Mouse (Mus musculus): Measurements from ENCODE around the gene Vapb. TPM values are rescaled to one million over a fixed set of nuclear protein-coding genes. Genes with fewer than 3 reads are reported as not detected.

The Vapb gene
- polyA plus RNA-seq, 1 experiment, result 3.3 TPM

DNA sequence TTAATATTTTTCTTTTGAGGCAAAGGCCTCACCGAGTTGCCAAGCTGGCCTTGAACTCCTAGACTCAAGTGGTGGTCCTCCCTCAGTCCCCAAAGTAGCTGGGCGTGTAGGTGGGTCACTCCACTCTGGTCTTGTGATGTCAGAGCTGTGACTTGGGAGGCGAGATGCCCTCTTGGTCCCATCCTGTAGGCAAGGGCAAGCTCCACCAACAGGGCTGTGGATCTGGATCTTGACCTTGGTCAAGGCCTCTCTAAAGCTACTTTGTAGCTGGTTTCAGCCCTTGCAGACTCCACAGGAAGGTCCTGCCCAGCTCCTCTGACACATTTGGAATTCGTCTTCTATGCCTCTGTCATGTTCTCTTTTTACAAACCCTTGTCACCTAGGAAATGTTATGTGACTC is 11.5 kb upstream of the Vapb start:
- no peaks in the 10 kb centered on the region for H3K36me3 ChIP-seq (ENCODE audit: control insufficient read depth)
- no peaks in the 10 kb centered on the region for H3K27me3 ChIP-seq (ENCODE audit: control insufficient read depth)
- no peaks in the 10 kb centered on the region for H3K9me3 ChIP-seq (ENCODE audit: control insufficient read depth, low read length)
- H3K4me3 ChIP-seq (replicated peaks), result no peak overlapping the region
- no peak for TF ChIP-seq GATA1 (IDR thresholded peaks at IDR 0.05; ENCODE audit: low read length)
- H3K4me1 ChIP-seq (ENCODE audit: control insufficient read depth), result no peaks in the 10 kb centered on the region

DNA sequence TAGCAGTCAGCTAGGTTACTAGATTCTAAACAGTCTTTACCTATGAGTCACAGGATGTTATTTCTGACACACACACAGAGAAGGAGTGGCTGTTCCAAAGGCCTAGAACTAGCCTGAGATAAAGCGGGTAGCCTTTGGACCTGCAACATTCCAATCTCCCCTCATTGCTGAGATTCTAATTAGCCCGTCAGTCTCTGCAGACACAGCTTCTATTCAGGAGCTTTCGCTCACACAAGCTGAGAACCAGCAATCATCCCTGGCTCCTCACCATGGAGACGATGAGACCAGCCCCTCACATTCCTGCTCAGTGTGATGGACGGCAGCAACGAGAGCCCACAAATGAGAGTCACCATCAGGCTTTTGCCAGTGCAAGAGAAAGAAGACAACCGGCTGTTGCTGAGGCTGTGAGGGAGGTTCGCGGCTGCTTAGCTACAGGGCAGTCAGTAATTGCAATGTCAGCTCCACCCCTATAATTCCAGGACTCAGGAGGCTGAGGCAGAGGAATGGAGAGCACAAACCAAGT is 6.8 kb upstream of the Vapb start:
- no peaks in the 10 kb centered on the region for H3K9me3 ChIP-seq (ENCODE audit: control insufficient read depth, low read length)
- TF ChIP-seq GATA1 (IDR thresholded peaks at IDR 0.05; ENCODE audit: low read length) (no peak), TAL1 (IDR thresholded peaks at IDR 0.05; ENCODE audit: low read length) (no peak)
- H3K36me3 ChIP-seq (ENCODE audit: control insufficient read depth), result no peaks in the 10 kb centered on the region
- H3K4me1 ChIP-seq (ENCODE audit: control insufficient read depth), result no peaks in the 10 kb centered on the region
- H3K4me3 ChIP-seq (replicated peaks), result no peak overlapping the region
- H3K27me3 ChIP-seq (ENCODE audit: control insufficient read depth), result no peaks in the 10 kb centered on the region

DNA sequence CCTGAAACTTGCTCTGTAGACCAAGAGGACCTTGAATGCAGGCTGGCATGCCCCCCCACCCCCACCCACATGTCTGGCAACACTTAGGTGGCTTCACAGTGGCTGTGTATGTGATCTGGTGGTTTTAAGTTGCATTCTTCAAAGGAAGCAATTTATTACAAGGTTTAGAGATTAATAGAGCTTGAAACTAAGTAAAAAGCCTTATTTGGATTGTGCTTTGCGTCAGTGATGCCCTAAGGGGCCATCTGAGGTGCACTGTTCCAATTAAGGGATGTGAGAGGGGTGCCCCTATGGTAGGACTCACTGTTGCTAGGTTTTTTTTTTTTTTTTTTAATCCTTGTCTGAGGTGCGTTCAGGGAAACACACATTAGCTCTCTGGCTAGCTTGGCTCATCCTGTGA is 2.9 kb upstream of the Vapb start:
- Histone ChIP-seq H3K4me3 (replicated peaks) (no peak overlapping the region), H3K4me1 (ENCODE audit: control insufficient read depth) (peaks cover 20% of the 10 kb centered on the region), H3K36me3 (ENCODE audit: control insufficient read depth) (no peaks in the 10 kb centered on the region), H3K9me3 (ENCODE audit: control insufficient read depth, low read length) (no peaks in the 10 kb centered on the region), H3K27me3 (ENCODE audit: control insufficient read depth) (no peaks in the 10 kb centered on the region)
- no peak for TF ChIP-seq TAL1 (IDR thresholded peaks at IDR 0.05; ENCODE audit: low read length)
- TF ChIP-seq GATA1 (IDR thresholded peaks at IDR 0.05; ENCODE audit: low read length), result no peak

DNA sequence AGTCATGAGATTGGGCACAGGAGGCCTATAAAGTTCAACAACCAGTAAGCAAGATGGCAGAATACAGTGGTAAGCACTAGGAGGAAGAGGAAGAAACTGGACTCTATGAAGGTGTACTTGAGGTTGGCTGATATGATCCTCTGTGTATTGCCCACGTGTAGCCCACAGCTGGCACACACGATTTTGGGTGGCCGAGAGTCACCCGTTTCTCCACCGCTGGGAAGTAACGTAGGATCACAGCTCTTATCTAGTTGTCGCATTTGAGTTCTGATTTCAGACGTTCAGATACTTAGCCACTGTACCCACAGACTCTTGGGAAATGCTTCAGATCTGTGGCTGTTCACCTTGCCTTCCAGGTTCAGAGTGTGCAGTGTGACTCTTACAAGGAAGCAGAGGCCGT is 921 bp downstream of the Vapb start:
- TF ChIP-seq GATA1 (IDR thresholded peaks at IDR 0.05; ENCODE audit: low read length) (no peak), TAL1 (IDR thresholded peaks at IDR 0.05; ENCODE audit: low read length) (no peak)
- Histone ChIP-seq H3K4me1 (ENCODE audit: control insufficient read depth) (peaks cover 28% of the 10 kb centered on the region), H3K9me3 (ENCODE audit: control insufficient read depth, low read length) (no peaks in the 10 kb centered on the region), H3K27me3 (ENCODE audit: control insufficient read depth) (no peaks in the 10 kb centered on the region), H3K36me3 (ENCODE audit: control insufficient read depth) (peaks cover 4% of the 10 kb centered on the region; the same call in 1 of the 2 replicates), H3K4me3 (replicated peaks) (peak overlapping the region; percentile 72)

DNA sequence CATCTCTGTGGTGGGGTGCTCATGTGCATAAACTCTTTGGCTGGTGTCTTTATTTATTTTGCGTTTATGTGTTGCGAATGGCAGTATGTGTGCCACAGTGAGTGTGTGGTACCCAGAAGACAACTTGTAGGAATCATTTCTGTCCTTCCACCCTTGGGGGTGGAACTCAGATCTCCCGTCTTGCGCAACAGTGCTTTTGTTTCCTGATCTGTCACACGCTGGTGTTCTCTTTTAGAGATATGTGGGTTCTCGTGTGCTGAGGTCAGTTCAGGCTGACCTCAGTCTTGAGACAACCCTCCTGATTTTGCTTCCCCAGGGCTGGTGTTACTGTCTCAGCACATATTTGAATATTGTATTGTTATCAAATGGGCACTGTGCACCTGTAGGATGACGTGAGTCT is 1.8 kb downstream of the Vapb start:
- Histone ChIP-seq H3K4me3 (replicated peaks) (no peak overlapping the region), H3K4me1 (ENCODE audit: control insufficient read depth) (peaks cover 29% of the 10 kb centered on the region), H3K27me3 (ENCODE audit: control insufficient read depth) (no peaks in the 10 kb centered on the region), H3K36me3 (ENCODE audit: control insufficient read depth) (peaks cover 4% of the 10 kb centered on the region; the same call in 1 of the 2 replicates), H3K9me3 (ENCODE audit: control insufficient read depth, low read length) (no peaks in the 10 kb centered on the region)
- TF ChIP-seq TAL1 (IDR thresholded peaks at IDR 0.05; ENCODE audit: low read length) (no peak), GATA1 (IDR thresholded peaks at IDR 0.05; ENCODE audit: low read length) (no peak)

DNA sequence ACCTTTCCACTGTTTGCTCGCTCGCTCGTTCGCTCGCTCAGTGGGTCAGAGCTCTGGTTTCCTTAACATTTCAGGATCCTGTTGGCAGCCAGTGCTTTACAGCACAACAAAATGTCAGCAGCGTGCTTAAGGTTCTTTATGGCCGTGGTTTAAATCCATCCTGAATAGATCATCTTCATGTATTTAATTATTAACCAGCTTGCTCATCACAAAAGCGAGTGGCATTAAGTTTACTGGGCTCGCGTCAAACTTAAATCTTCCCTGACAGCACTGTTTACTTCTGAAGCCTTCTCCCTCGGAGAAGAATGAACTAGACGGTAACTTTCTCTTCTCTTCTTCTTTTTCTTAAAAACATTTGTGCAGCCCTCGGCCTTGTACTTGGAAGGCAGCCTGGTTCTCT is 4.8 kb downstream of the Vapb start:
- Histone ChIP-seq H3K4me3 (replicated peaks) (no peak overlapping the region), H3K27me3 (ENCODE audit: control insufficient read depth) (no peaks in the 10 kb centered on the region), H3K9me3 (ENCODE audit: control insufficient read depth, low read length) (peaks cover 5% of the 10 kb centered on the region), H3K4me1 (ENCODE audit: control insufficient read depth) (peaks cover 29% of the 10 kb centered on the region), H3K36me3 (ENCODE audit: control insufficient read depth) (peaks cover 6% of the 10 kb centered on the region; the same call in 1 of the 2 replicates)
- no peak for TF ChIP-seq TAL1 (IDR thresholded peaks at IDR 0.05; ENCODE audit: low read length)
- TF ChIP-seq GATA1 (IDR thresholded peaks at IDR 0.05; ENCODE audit: low read length), result no peak

DNA sequence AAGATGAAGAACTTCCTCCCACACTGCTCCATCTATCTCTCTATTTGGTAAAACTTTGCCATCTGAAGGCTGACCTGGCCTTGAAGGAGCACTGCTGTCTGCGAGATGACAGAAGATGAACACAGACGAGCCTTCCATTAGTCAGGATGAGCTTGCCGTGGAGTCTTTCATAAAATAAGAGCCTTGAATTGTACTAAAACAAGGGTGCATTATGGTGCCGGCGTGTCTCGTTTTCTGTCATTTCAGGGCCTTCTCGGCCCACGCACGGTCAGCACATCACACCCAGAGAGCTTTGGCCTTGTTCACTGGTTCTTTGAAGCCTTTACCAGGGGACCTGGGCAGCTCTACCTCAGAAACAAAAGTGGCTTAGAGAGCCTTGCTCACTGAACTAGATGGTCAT is 5.4 kb downstream of the Vapb start:
- no peaks in the 10 kb centered on the region for H3K27me3 ChIP-seq (ENCODE audit: control insufficient read depth)
- peaks cover 6% of the 10 kb centered on the region; the same call in 1 of the 2 replicates for H3K36me3 ChIP-seq (ENCODE audit: control insufficient read depth)
- peaks cover 7% of the 10 kb centered on the region for H3K9me3 ChIP-seq (ENCODE audit: control insufficient read depth, low read length)
- H3K4me3 ChIP-seq (replicated peaks), result no peak overlapping the region
- peaks cover 27% of the 10 kb centered on the region for H3K4me1 ChIP-seq (ENCODE audit: control insufficient read depth)
- TF ChIP-seq GATA1 (IDR thresholded peaks at IDR 0.05; ENCODE audit: low read length), result no peak
- no peak for TF ChIP-seq TAL1 (IDR thresholded peaks at IDR 0.05; ENCODE audit: low read length)

DNA sequence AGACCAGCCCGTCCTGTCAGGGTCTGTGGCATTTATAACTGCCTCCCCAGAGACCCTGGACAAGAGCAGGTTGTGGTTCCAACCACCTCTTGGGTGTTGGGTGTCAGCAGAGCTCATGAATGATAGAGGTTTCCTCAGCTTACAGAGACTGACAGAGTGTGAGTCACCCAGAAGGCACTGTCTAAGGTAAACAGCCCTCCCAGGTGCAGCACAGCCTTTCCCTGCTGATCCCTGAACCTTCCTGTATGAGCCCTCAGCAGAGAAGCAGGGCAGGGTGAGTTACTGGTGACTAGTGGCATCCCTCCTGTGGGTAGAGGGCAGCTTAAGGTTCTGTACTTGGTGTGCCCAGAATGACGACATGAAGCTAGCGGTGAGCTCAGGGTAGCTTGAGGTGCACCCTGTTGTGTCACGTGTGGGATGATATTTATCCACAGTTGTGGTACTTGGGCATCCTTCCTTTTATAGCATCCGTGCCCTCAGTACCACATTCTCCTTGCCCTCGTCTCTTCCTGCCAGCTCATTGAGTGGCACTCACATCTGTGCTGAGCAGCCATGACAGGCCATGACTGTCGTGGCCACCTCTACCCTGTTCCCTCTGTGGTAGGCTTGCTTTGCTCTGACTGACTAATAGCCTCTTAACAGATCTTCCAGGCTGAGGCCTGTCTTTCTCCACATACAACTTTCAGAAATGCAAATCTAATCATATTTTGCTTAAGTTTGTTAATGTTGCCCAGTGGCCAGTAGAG is 6.9 kb downstream of the Vapb start:
- Histone ChIP-seq H3K36me3 (ENCODE audit: control insufficient read depth) (peaks cover 6% of the 10 kb centered on the region; the same call in 1 of the 2 replicates), H3K27me3 (ENCODE audit: control insufficient read depth) (no peaks in the 10 kb centered on the region), H3K9me3 (ENCODE audit: control insufficient read depth, low read length) (peaks cover 7% of the 10 kb centered on the region), H3K4me1 (ENCODE audit: control insufficient read depth) (peaks cover 12% of the 10 kb centered on the region), H3K4me3 (replicated peaks) (no peak overlapping the region)
- TF ChIP-seq GATA1 (IDR thresholded peaks at IDR 0.05; ENCODE audit: low read length) (no peak), TAL1 (IDR thresholded peaks at IDR 0.05; ENCODE audit: low read length) (no peak)

DNA sequence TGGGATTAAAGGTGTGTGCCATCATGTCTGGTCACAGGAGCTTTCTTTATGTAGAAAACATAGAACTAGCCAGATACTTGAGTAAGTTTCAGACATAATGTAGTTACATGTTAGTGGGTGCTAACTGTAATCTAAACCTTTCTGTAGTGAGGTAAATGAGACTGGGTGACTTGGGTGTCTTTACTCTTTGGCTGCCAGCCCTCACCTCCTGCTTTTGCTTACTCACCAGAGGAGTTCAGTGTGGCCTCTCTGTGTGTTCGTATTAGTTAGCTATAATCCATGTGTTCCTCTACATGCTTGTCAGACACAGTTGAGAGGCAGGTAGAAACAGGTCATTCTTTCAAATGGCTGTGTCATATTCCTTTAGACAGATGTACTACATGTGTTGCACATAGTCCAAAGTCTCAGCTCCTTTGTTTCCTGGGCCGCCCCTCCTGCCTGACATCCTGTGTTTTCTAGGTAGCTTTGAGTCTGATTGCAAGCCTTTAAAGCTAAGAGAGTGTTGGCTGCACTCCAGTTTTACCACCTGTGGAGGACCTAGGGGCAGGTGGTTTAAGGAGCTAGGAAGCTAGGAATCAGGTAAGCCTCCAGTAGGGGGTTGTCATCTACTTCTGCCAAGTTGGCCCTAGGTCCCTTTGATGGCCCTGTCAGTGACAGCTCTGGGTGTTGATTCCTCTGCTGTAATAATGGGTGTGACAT is 11.8 kb downstream of the Vapb start:
- no peak for TF ChIP-seq TAL1 (IDR thresholded peaks at IDR 0.05; ENCODE audit: low read length)
- no peak for TF ChIP-seq GATA1 (IDR thresholded peaks at IDR 0.05; ENCODE audit: low read length)
- no peaks in the 10 kb centered on the region for H3K27me3 ChIP-seq (ENCODE audit: control insufficient read depth)
- H3K4me1 ChIP-seq (ENCODE audit: control insufficient read depth), result peaks cover 2% of the 10 kb centered on the region
- peaks cover 7% of the 10 kb centered on the region for H3K9me3 ChIP-seq (ENCODE audit: control insufficient read depth, low read length)
- H3K36me3 ChIP-seq (ENCODE audit: control insufficient read depth), result peaks cover 6% of the 10 kb centered on the region
- no peak overlapping the region for H3K4me3 ChIP-seq (replicated peaks)

Measured in erythroblast, embryonic 14.5 days (primary cell).